Mouse (Mus musculus) testis, adult 10 weeks (tissue): Measurements from ENCODE around the gene Gdf11. TPM values are rescaled to one million over a fixed set of nuclear protein-coding genes. Genes with fewer than 3 reads are reported as not detected.

Experiments
- polyA plus RNA-seq: library from polyadenylated mRNA; stranded (reverse); fragments of 350-450 nt; fragmentation: Illumina TruSeq; extraction: RNeasy Lipid Tissue Mini Kit (QIAGEN cat#74804); gene quantifications from one replicate; pipeline ENCODE4 v1.2.3, GENCODE M21; 2014; ENCODE audit warnings: low read depth, low replicate concordance

The Gdf11 gene
- polyA plus RNA-seq, result 1.2 TPM

GRCm38 (mm10) chr10:128891296-128892094 lies at the start of gene Gdf11:
TSS of gene Gdf11 (minus strand) at chr10:128891718.

DNA sequence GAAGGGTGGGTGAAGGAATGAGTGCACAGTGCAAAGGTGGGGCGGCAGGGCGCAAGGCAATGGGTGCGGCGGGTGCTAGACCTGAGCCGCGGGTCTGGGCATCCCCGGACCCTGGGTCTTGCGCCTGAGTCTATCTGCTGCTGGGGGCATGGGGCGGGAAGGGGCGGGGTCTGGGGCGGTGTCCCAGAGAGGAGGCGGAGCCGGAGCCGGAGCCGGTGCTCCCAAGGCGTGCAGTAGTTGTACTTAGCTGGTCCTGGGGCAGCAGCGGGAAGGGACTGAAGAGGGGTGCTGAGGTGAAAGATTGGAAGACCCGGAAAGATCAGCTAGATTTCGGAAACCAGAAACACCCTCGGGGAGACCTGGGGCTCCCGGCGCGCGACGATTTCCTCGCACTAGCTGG lies 42.1 kb upstream of the Gdf11 start, which contains the start of gene Itga7:
TSS of gene Itga7 (plus strand) at position 245 of the 400 bp plus-strand sequence.

DNA sequence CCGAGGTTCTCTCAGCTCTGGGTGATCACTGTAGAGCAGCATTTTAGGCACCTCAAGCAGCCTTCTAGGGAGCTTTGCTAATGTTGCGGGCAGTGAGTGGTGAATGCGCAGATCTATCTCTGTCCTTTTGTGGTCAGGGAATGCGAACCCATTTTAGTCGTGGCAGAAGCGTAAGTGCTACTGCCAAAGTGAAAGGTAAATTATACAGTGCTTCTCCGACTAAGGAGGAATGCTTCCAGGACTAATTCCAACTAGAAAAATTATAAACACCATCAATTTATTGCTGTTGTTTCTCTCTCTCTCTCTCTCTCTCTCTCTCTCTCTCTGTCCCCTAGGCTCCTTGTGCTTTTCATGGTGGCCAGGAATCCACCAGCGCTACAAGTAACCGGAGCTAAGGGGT lies 32.4 kb upstream of the Gdf11 start, which contains the start of gene Bloc1s1:
TSS of gene Bloc1s1 (minus strand) at position 101 of the 400 bp plus-strand sequence.

GRCm38 (mm10) chr10:128922822-128923012 lies 31.2 kb upstream of the Gdf11 start, which contains the start of gene Rdh5:
TSS of gene Rdh5 (minus strand) at chr10:128922888.

DNA sequence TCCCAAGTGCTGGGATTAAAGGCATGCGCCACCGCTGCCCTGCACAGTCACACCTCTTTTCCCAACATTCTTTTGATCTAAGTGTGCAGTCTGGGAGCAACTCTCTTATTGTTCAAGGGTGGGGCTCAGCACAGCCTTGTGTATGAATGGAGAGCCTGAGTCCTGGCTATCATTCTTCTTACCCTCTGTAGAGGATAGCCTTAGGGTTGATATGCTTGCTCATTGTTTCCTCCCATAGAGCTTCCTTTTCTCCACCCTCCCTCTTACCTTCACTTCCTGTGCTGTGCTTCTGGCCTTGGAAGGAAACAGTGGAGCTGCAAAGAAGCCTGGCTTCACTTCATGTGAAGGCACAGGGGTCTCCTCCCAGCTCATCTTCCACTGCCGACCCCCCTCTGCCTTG lies 9.2 kb upstream of the Gdf11 start, which contains the start of gene Cd63:
TSS of gene Cd63 (plus strand) at position 292 of the 400 bp plus-strand sequence.

Other genes starting within 250 kb of the Gdf11 start
- 0.34 TPM for gene Ikzf4, start 245.7 kb downstream of the Gdf11 start, polyA plus RNA-seq
- 3.7 TPM for gene Suox, start 217.6 kb downstream of the Gdf11 start, polyA plus RNA-seq
- gene Rab5b, start 195.5 kb downstream of the Gdf11 start, polyA plus RNA-seq, result 36.2 TPM
- 1.1 TPM for gene Pmel, start 187.5 kb downstream of the Gdf11 start, polyA plus RNA-seq
- 48.1 TPM for gene Cdk2, start 186.7 kb downstream of the Gdf11 start, polyA plus RNA-seq
- gene Dgka, start 146.9 kb downstream of the Gdf11 start, polyA plus RNA-seq, result 70.4 TPM
- 2.4 TPM for gene Pym1, start 143.8 kb downstream of the Gdf11 start, polyA plus RNA-seq
- gene Mmp19, start 100.8 kb downstream of the Gdf11 start, polyA plus RNA-seq, result 1.0 TPM
- 12.3 TPM for gene Dnajc14, start 87.7 kb downstream of the Gdf11 start, polyA plus RNA-seq
- gene Tmem198b, start 87.3 kb downstream of the Gdf11 start, polyA plus RNA-seq, result 2.5 TPM
- 220 TPM for gene Sarnp, start 74.4 kb downstream of the Gdf11 start, polyA plus RNA-seq
- gene Ormdl2, start 70.1 kb downstream of the Gdf11 start, polyA plus RNA-seq, result 89.0 TPM
- 53.4 TPM for gene Cd63, start 9.3 kb upstream of the Gdf11 start, polyA plus RNA-seq
- 3.0 TPM for gene Rdh5, start 31.2 kb upstream of the Gdf11 start, polyA plus RNA-seq
- gene Bloc1s1, start 32.3 kb upstream of the Gdf11 start, polyA plus RNA-seq, result 5.1 TPM
- 1.0 TPM for gene Itga7, start 42.1 kb upstream of the Gdf11 start, polyA plus RNA-seq
- gene Mettl7b, start 69.3 kb upstream of the Gdf11 start, polyA plus RNA-seq, result 0.22 TPM
- not detected for gene Olfr9, start 97.7 kb upstream of the Gdf11 start, polyA plus RNA-seq
- not detected for gene Olfr763, start 119.1 kb upstream of the Gdf11 start, polyA plus RNA-seq
- not detected for gene Olfr764-ps1, start 148.2 kb upstream of the Gdf11 start, polyA plus RNA-seq
- gene Olfr765, start 158.3 kb upstream of the Gdf11 start, polyA plus RNA-seq, result not detected
- not detected for gene Olfr766-ps1, start 177.3 kb upstream of the Gdf11 start, polyA plus RNA-seq
- gene Olfr767, start 191.2 kb upstream of the Gdf11 start, polyA plus RNA-seq, result not detected
- gene Olfr768, start 207.7 kb upstream of the Gdf11 start, polyA plus RNA-seq, result not detected
- not detected for gene Olfr769, start 226.1 kb upstream of the Gdf11 start, polyA plus RNA-seq
- not detected for gene Olfr770, start 247.3 kb upstream of the Gdf11 start, polyA plus RNA-seq